Mouse (Mus musculus) kidney, embryonic 14.5 days (tissue): ENCODE data around the gene Slc38a7. TPM values are rescaled to one million over a fixed set of nuclear protein-coding genes. Genes with fewer than 3 reads are reported as not detected.

Experiments
- polyA plus RNA-seq: library from polyadenylated mRNA; unstranded; fragments of >200 nt; fragmentation: Nextera tagmentation; extraction: Ambion mirVana; gene quantifications from 2 replicates; pipeline ENCODE4 v1.2.1, GENCODE M21; 2014

Slc38a7 gene
- polyA plus RNA-seq, 1 experiment from 2014 or later, result 14.6 TPM

Other genes starting within 250 kb of the Slc38a7 start
- gene Gins3, start 220.1 kb downstream of the Slc38a7 start, polyA plus RNA-seq, result 17.3 and 27.0 TPM in 2 replicates
- 6.7 and 11.4 TPM in 2 replicates for gene Ndrg4, start 176.6 kb downstream of the Slc38a7 start, polyA plus RNA-seq
- 21.6 and 25.1 TPM in 2 replicates for gene Setd6, start 137.7 kb downstream of the Slc38a7 start, polyA plus RNA-seq
- 75.4 and 128 TPM in 2 replicates for gene Cnot1, start 46.1 kb downstream of the Slc38a7 start, polyA plus RNA-seq
- 359 and 395 TPM in 2 replicates for gene Sap18b, start 28.2 kb downstream of the Slc38a7 start, polyA plus RNA-seq
- 95.2 and 173 TPM in 2 replicates for gene Got2, start 35.0 kb upstream of the Slc38a7 start, polyA plus RNA-seq